Mouse (Mus musculus): Measurements from ENCODE around the gene Epha2. TPM values are rescaled to one million over a fixed set of nuclear protein-coding genes. Genes with fewer than 3 reads are reported as not detected.

Gene Epha2
- polyA plus RNA-seq, 1 experiment from 2014 or later = 3.3 TPM

- Histone ChIP-seq H3K4me1 (replicated peaks) (peaks cover 13% of the 10 kb centered on the region), H3K9me3 (no peaks in the 10 kb centered on the region), H3K36me3 (no peaks in the 10 kb centered on the region), H3K27me3 (ENCODE audit: insufficient read depth, poor library complexity, severe bottlenecking) (peaks cover 43% of the 10 kb centered on the region), H3K27ac (no peak overlapping the region), H3K4me3 (no peak overlapping the region)
- DNase-seq (ENCODE audit: low spot score) = no peak
- WGBS = 93% methylated on average over 5 of the region's 5 CpGs
Observed at GRCm38 (mm10) chr4:141372426-141372825, 71.4 kb downstream of the Epha2 start.

Other genes starting within 250 kb of the Epha2 start
- 11.4 and 12.0 TPM in 2 replicates for gene Crocc, start 240.7 kb upstream of the Epha2 start, polyA plus RNA-seq (2016; fragmentation: Nextera tagmentation; extraction: Ambion mirVana)
- gene Necap2, start 222.9 kb upstream of the Epha2 start, polyA plus RNA-seq (2016; fragmentation: Nextera tagmentation; extraction: Ambion mirVana) = 60.2 and 66.0 TPM in 2 replicates
- gene Spata21, start 212.9 kb upstream of the Epha2 start, polyA plus RNA-seq (2016; fragmentation: Nextera tagmentation; extraction: Ambion mirVana) = not detected in 2 replicates
- 36.5 and 44.1 TPM in 2 replicates for gene Szrd1, start 161.5 kb upstream of the Epha2 start, polyA plus RNA-seq (2016; fragmentation: Nextera tagmentation; extraction: Ambion mirVana)
- 23.2 and 24.5 TPM in 2 replicates for gene Fbxo42, start 153.3 kb upstream of the Epha2 start, polyA plus RNA-seq (2016; fragmentation: Nextera tagmentation; extraction: Ambion mirVana)
- gene Rsg1, start 87.3 kb upstream of the Epha2 start, polyA plus RNA-seq (2016; fragmentation: Nextera tagmentation; extraction: Ambion mirVana) = 5.3 and 6.5 TPM in 2 replicates
- 1.7 and 4.3 TPM in 2 replicates for gene Arhgef19, start 61.7 kb upstream of the Epha2 start, polyA plus RNA-seq (2016; fragmentation: Nextera tagmentation; extraction: Ambion mirVana)
- 0.65 and 0.81 TPM in 2 replicates for gene Fam131c, start 67.0 kb downstream of the Epha2 start, polyA plus RNA-seq (2016; fragmentation: Nextera tagmentation; extraction: Ambion mirVana)
- 0.31 and 0.33 TPM in 2 replicates for gene Clcnka, start 97.5 kb downstream of the Epha2 start, polyA plus RNA-seq (2016; fragmentation: Nextera tagmentation; extraction: Ambion mirVana)
- 0.11 TPM in 1 of 2 replicates, not detected in the other for gene Clcnkb, start 114.8 kb downstream of the Epha2 start, polyA plus RNA-seq (2016; fragmentation: Nextera tagmentation; extraction: Ambion mirVana)
- gene Hspb7, start 119.5 kb downstream of the Epha2 start, polyA plus RNA-seq (2016; fragmentation: Nextera tagmentation; extraction: Ambion mirVana) = not detected in 2 replicates
- gene Srarp, start 134.9 kb downstream of the Epha2 start, polyA plus RNA-seq (2016; fragmentation: Nextera tagmentation; extraction: Ambion mirVana) = not detected in 2 replicates
- 52.6 and 60.8 TPM in 2 replicates for gene Zbtb17, start 143.4 kb downstream of the Epha2 start, polyA plus RNA-seq (2016; fragmentation: Nextera tagmentation; extraction: Ambion mirVana)
- gene Spen, start 237.4 kb downstream of the Epha2 start, polyA plus RNA-seq (2016; fragmentation: Nextera tagmentation; extraction: Ambion mirVana) = 12.8 and 14.2 TPM in 2 replicates

Data from hindbrain, embryonic 10.5 days (tissue).